Mouse (Mus musculus): ENCODE data around the gene Lpcat1. TPM values are rescaled to one million over a fixed set of nuclear protein-coding genes. Genes with fewer than 3 reads are reported as not detected.

Gene Lpcat1
- polyA plus RNA-seq, 1 experiment from 2014 or later = 62.3 TPM

DNA sequence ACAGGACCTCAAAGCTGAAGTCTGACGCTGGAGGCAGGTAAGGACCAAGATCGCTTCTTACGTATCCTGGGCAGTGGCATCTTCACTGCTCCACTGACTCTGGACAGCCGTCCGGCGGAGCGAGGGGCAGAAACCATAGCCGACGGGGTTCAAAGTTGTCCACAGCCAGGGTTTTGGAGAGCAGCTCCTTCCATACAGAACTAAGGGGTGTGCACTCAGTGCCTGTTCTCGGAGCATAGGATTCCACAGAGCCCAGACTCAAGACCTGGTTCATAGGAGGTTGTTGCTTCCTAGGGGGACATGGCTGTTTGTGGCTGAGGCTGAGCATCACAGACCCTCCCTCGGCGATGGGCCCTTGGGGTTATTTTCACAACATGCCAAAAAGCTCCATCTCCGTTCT is 69.8 kb downstream of the Lpcat1 start:
- WGBS = 17% methylated on average over 13 of the region's 13 CpGs
- peak overlapping the region; percentile 44 for H3K9ac ChIP-seq (replicated peaks; ENCODE audit: low read depth, low read length)
- H3K4me3 ChIP-seq (replicated peaks; ENCODE audit: low read length) = peak overlapping the region; percentile 47
- H3K27ac ChIP-seq (ENCODE audit: low read length) = no peak overlapping the region
- peaks cover 11% of the 10 kb centered on the region for H3K4me1 ChIP-seq (replicated peaks; ENCODE audit: control insufficient read depth, insufficient read depth, low read length)
- no peaks in the 10 kb centered on the region for H3K36me3 ChIP-seq (ENCODE audit: control insufficient read depth, insufficient read depth)
- peak overlapping the region; percentile 82 for H3K4me2 ChIP-seq (ENCODE audit: low read length)
- H3K9me3 ChIP-seq (ENCODE audit: control insufficient read depth, low read length) = no peaks in the 10 kb centered on the region
- H3K27me3 ChIP-seq (replicated peaks; ENCODE audit: control insufficient read depth, insufficient read depth, low read length) = peaks cover 28% of the 10 kb centered on the region
- ATAC-seq = no peak

DNA sequence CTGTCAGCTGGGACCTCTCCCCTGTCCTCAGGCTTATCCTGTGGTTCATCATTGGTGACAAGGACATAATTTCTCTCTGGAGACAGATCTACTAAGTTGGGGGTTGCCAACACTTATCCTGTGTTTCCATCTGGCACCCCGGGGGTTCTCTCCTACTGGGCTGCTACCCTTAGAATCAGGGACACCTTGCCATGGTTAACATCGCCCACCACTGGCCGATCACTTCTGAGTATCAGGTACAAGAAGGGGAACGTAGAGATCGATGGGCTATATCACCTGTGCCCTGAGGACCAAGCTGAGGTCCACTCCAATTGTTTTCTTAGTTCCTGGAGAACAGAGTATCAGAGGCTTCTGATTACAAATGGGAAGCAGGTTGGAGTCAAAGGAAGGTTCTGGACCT is 97.2 kb downstream of the Lpcat1 start:
- H3K9me3 ChIP-seq (ENCODE audit: control insufficient read depth, low read length) = no peaks in the 10 kb centered on the region
- no peak overlapping the region for H3K4me2 ChIP-seq (ENCODE audit: low read length)
- H3K4me3 ChIP-seq (replicated peaks; ENCODE audit: low read length) = no peak overlapping the region
- no peaks in the 10 kb centered on the region for H3K4me1 ChIP-seq (replicated peaks; ENCODE audit: control insufficient read depth, insufficient read depth, low read length)
- no peak for ATAC-seq
- H3K36me3 ChIP-seq (ENCODE audit: control insufficient read depth, insufficient read depth) = no peaks in the 10 kb centered on the region
- H3K27me3 ChIP-seq (replicated peaks; ENCODE audit: control insufficient read depth, insufficient read depth, low read length) = no peaks in the 10 kb centered on the region
- H3K27ac ChIP-seq (ENCODE audit: low read length) = no peak overlapping the region
- WGBS = 93% methylated on average over 5 of the region's 5 CpGs
- no peak overlapping the region for H3K9ac ChIP-seq (replicated peaks; ENCODE audit: low read depth, low read length)

Other genes with a start within 250 kb of the Lpcat1 start
- gene Irx4, start 206.7 kb upstream of the Lpcat1 start, polyA plus RNA-seq (2015; fragmentation: Nextera tagmentation; extraction: Ambion mirVana) = 0.14 TPM in 1 of 2 replicates, not detected in the other
- gene Mrpl36, start 138.7 kb upstream of the Lpcat1 start, polyA plus RNA-seq (2015; fragmentation: Nextera tagmentation; extraction: Ambion mirVana) = 92.2 and 93.9 TPM in 2 replicates
- gene Ndufs6, start 138.7 kb upstream of the Lpcat1 start, polyA plus RNA-seq (2015; fragmentation: Nextera tagmentation; extraction: Ambion mirVana) = 313 and 333 TPM in 2 replicates
- 0.14 and 1.1 TPM in 2 replicates for gene Slc6a3, start 69.5 kb downstream of the Lpcat1 start, polyA plus RNA-seq (2015; fragmentation: Nextera tagmentation; extraction: Ambion mirVana)
- 125 and 130 TPM in 2 replicates for gene Clptm1l, start 136.8 kb downstream of the Lpcat1 start, polyA plus RNA-seq (2015; fragmentation: Nextera tagmentation; extraction: Ambion mirVana)
- gene Tert, start 159.7 kb downstream of the Lpcat1 start, polyA plus RNA-seq (2015; fragmentation: Nextera tagmentation; extraction: Ambion mirVana) = 5.5 and 7.6 TPM in 2 replicates
- not detected in 2 replicates for gene Slc6a18, start 210.8 kb downstream of the Lpcat1 start, polyA plus RNA-seq (2015; fragmentation: Nextera tagmentation; extraction: Ambion mirVana)
- gene Slc6a19, start 237.7 kb downstream of the Lpcat1 start, polyA plus RNA-seq (2015; fragmentation: Nextera tagmentation; extraction: Ambion mirVana) = 0.09 and 0.27 TPM in 2 replicates

Data from forebrain, embryonic 16.5 days (tissue).